Mouse (Mus musculus) R1 (cell line): ENCODE data around the gene Cisd3.
"Not testable (repeated sequence)": the region's sequence is repeated elsewhere in the genome, so short reads cannot be mapped to it uniquely, and the experiment has no call there.

Experiments
- DNase-seq: peaks from one replicate; pipeline ENCODE4 v3.0.0-alpha.2; 2018; ENCODE audit warnings: low read depth, low spot score

Cisd3 gene

GRCm38 (mm10) chr11:97711200-97711900 lies 25.7 kb downstream of the Cisd3 start:
- DNase-seq: peak; percentile 79

DNA sequence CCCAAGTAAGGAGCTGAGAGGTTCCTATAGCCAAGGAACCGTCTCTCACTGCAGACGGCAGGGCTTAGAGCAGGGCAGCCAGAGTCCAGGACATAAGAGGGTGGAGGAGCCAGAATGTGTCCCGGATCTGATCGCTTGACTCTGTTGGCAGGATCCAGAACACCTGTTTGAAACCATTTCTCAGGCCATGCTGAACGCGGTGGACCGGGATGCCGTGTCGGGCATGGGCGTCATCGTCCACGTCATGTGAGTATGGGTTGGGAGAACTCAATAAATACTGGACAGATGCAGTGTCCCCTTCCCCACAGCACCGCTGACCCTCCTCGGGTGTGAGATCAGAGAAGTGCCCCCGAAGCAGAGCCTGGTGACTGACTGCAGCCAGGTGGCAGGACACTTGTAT lies 26.7 kb downstream of the Cisd3 start:
- DNase-seq: no peak

DNA sequence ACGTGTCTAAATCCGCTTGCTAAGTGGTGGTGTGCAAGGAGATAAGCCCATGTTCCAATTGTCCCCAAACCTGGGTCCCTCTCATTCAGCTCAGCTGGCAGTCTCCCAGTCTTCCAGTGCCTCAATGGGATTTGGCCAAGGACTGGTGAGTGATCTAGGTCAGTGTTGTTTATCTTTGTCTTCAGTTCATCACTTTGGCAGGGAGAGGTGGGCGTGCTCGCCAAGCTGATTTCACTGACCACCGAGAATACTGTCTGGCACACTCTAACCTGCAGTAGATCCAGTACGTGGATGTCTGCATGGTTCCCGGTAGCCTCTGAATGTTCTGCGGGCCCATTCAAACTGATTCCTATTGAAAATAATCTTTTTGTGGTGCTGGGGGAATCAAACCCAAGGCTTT lies 28.3 kb downstream of the Cisd3 start:
- no peak for DNase-seq

GRCm38 (mm10) chr11:97714356-97714755 lies 28.7 kb downstream of the Cisd3 start:
- peak; percentile 60 for DNase-seq

GRCm38 (mm10) chr11:97714784-97715760 lies 29.4 kb downstream of the Cisd3 start:
- no peak for DNase-seq

DNA sequence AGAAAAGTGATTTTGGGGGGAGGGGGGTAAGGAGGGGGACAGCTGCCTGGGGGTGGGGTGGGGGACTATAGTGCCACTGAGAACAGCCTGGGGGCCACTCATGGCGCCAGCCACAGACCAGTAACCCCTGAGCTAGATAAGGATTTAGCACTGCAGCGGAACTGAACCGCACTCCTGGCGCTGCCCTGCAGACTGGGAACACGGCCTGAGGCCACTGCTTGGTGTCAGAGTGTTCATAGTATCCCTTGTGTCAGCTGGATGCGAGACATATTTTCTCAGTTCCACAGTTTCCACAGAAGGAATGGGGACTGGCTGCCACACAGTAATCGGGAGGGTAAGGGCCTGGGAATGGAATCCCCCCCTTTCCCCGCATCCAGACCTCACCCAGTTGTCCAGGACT lies 30.4 kb downstream of the Cisd3 start:
- DNase-seq: no peak

DNA sequence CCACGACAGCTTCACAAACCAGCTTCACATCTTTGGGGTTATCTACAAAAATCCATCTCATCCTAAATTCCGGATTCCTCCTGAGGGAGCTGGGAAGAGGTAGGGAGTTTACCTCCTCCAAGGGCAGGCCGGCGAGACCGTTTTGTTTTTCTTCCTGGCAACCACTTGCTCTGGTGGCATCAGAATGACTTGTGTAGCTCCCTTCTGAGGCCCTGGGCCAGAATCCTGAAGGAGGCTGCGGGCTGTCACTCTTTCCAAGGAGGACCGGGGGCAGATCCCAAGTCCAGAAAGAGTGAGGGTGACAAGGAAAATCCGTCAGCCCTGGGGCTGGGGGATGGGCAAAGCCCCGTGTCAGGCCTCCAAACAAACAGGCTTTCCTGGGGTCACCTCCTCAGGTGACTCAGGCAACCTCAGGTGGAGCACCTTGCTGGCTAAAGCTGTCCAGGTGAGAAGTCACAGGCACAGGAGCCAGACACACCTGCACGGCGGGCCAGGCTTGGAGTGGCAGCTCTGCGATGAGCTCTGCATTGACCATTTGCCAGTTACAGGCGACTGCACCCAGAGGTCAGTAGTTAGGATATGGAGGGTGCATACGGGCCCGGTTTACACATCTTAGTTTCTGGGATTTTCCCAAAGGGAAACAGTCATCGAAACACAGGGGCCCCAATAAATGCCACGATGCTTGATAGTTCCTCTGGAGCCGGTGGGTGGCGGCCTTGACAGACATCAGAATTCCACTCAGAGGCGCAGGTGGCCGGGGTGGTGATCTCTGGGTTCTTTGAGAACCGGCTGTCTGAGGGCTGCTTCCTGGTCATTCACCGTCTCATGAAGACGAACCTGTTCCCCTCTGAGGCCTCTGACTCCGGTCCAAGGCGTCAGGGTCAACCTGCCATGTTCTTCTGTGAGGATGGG lies 32.0 kb downstream of the Cisd3 start:
- DNase-seq: no peak

- no peak for DNase-seq
Observed at GRCm38 (mm10) chr11:97718281-97718860, 32.7 kb downstream of the Cisd3 start.

GRCm38 (mm10) chr11:97719041-97719440 lies 33.4 kb downstream of the Cisd3 start:
- no peak for DNase-seq

DNA sequence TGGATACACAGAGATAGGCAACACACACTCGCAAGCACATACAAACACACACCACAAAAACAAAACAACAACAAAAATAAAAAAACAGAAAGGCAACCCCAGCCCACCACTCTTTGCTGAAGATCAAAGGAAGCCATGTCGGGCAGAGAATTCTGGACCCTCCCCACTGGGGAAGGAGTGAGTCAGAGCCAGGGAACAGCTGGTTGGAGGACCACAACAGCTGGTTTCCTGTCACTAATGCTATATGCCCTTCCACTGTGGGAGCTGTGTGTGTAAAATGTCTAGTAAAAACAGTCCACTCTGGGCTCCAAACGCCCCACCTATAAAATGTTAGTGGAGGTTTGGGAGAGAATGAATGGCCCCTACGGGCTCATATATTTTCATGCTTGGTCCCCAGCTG lies 35.7 kb downstream of the Cisd3 start:
- DNase-seq: no peak

GRCm38 (mm10) chr11:97723709-97724108 lies 38.1 kb downstream of the Cisd3 start:
- no peak for DNase-seq

DNA sequence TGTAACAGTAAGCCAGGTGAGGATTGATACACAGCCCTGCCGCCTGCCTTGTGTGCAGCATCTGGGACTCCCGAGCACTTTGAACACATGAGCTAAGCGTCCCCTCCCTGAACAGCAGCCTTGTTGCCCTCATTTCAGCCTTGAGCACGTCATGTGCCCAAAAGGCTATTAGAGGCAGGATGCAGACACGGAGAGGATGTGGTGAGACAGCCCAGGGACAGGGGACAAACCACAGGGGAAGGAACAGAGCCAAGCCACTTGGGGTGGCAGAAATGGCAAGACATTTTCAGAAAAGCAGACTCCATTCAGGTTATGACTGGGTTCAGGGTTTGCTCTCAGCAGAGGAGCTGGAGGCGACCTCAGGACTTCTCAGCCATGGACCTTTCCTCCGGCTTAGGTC lies 42.7 kb downstream of the Cisd3 start:
- DNase-seq: no peak

GRCm38 (mm10) chr11:97728730-97729129 lies 43.1 kb downstream of the Cisd3 start:
- DNase-seq: no peak

DNA sequence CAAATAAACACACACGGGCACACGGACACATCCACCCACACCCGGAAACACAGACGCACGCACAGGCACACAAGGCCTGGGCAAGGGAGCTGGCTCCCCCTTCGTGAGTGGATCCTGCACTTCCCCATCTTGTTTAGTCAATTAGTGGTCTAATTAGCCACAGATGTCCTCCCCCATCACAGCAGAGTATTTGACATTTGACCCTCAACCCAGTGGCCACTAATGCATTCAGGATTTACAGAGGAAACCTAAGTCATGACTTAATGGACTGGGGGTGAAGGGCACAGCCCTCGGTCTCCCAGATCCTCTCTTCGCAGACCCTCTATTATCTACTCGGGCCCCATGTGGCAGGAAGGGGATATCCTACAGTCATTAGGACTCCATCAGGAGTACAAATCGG lies 48.1 kb downstream of the Cisd3 start:
- no peak for DNase-seq

DNA sequence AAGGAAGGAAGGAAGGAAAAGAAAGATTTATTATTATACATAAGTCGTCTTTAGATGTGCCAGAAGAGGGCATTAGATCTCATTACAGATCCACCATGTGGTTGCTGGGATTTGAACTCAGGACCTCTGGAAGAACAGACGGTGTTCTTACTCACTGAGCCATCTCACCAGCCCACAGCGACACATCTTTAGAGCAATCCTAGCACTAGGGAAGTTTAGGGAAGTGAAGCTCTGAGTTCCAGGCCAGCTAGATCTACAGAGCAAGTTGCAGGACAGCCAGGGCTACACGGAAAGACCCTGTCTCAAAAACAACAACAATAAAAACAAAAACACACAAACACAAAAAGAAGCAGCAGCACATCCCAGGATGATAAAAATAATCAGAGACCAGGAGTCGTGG lies 49.2 kb downstream of the Cisd3 start:
- DNase-seq: not testable (repeated sequence)

DNA sequence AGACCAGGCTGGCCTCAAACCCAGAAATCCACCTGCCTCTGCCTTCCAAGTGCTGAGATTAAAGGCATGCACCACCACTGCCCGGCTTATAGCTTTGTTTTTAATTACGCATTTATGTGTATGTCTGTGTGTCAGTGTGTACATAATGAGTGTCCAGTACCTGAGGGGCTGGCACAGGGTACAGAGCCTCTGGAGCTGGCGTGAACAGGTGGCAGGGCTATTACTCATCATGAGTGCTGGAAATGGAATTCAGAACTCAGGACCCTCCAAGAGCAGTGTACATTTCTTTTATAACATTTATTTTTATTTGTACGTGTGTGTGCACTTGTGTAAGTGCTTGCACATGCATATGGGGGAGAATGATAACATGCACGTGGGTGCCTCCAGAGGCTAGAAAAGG lies 51.0 kb downstream of the Cisd3 start:
- DNase-seq: no peak

DNA sequence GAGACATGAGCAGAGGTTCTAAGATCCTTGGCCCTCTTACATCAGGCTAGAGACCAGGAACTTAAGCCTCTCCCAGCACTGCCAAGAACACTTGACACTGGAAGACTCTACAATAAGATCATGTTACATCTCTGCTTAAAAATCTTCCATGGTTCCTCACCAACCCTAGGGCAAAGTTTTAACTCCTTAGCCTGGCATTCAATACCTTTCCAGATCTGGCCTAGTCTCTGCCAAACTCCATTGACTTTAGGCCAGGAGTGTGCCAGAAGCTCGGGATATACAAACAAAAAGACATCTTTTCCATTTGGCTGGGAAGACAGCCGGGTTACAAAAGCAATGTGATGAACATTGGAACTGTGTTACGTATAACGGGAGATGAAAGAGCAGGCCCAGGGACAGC lies 52.0 kb downstream of the Cisd3 start:
- no peak for DNase-seq
